Mouse (Mus musculus): ENCODE measurements around the gene Map3k11.

- TF ChIP-seq POLR2A (IDR thresholded peaks at IDR 0.05; ENCODE audit: control insufficient read depth in 1 of 2, insufficient read depth in 1 of 2, low read depth in 1 of 2, low read length in 2 of 2, poor library complexity in 1 of 2) (no peak), CTCF (IDR thresholded peaks at IDR 0.05 in 2 of 3, conservative IDR thresholded peaks at IDR 0.05 in 1 of 3; ENCODE audit: control insufficient read depth in 1 of 3, insufficient read depth in 1 of 3, low read depth in 2 of 3, low read length in 3 of 3, poor library complexity in 1 of 3, severe bottlenecking in 1 of 3) (no peak), POLR2AphosphoS5 (IDR thresholded peaks at IDR 0.05; ENCODE audit: borderline replicate concordance, low read depth, low read length) (no peak), TBP (IDR thresholded peaks at IDR 0.05; ENCODE audit: low read depth, low read length) (no peak), RCOR1 (IDR thresholded peaks at IDR 0.05; ENCODE audit: low read depth, low read length) (no peak), KAT2A (conservative IDR thresholded peaks at IDR 0.05; ENCODE audit: low read depth, low read length) (no peak), ELF1 (IDR thresholded peaks at IDR 0.05; ENCODE audit: low read depth, low read length) (no peak), CHD2 (IDR thresholded peaks at IDR 0.05; ENCODE audit: low read length) (no peak)
These were observed 60.9 kb downstream of the Map3k11 start for GRCm38 (mm10) chr19:5749476-5749875.
